Mouse (Mus musculus): ENCODE data around the gene Safb2.

Gene Safb2

GRCm38 (mm10) chr17:56559386-56559785, 25.0 kb downstream of the Safb2 start:
- DNase-seq (ENCODE audit: low spot score) = no peak

- peak; percentile 81 for DNase-seq (ENCODE audit: low spot score)
Observed at GRCm38 (mm10) chr17:56558448-56558847, 25.9 kb downstream of the Safb2 start.

- DNase-seq (ENCODE audit: low spot score) = no peak
Observed at GRCm38 (mm10) chr17:56554122-56554551, 30.2 kb downstream of the Safb2 start, which contains the start of gene Gm20219. Gene Gm20219 (minus strand): TSS chr17:56554387.

GRCm38 (mm10) chr17:56552781-56553363, 31.5 kb downstream of the Safb2 start:
- peak; percentile 90 for DNase-seq (ENCODE audit: low spot score)

GRCm38 (mm10) chr17:56551841-56552581, 32.4 kb downstream of the Safb2 start:
- DNase-seq (ENCODE audit: low spot score) = no peak

DNA sequence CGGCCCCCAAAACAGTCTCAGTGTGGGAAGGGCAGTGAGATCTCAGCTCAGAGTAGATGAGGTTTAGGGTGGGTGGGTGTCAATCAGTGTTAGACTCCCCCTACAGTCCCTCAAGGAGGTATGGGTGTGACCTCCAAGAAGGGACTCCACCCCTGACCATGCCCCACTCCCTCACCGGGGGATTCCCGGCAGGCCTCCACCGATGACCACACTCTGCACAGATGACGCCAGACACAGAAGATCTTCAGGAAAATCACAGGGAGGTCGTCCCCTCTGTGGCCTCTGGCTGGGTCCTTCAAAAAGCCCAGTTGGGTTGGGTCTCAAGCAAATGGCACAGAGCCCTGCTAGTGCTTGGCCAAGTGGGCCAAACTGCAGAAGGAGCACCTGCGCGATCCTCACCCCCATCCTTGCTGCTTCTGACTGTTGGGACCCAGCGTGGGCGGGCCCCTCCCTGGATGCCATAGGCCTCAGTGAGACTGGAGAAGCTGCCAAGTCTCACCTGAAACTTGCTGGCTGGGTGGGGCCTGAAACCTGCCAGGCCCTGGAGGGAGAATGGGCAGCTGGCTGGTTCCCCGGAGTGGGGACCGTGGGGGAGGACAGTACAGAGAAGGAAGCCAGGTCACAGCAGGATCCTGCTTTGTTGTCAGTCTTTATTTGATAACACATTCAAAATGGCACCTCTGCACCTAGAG, 33.5 kb downstream of the Safb2 start:
- DNase-seq (ENCODE audit: low spot score) = no peak

GRCm38 (mm10) chr17:56548605-56549105, 35.7 kb downstream of the Safb2 start:
- DNase-seq (ENCODE audit: low spot score) = no peak

DNA sequence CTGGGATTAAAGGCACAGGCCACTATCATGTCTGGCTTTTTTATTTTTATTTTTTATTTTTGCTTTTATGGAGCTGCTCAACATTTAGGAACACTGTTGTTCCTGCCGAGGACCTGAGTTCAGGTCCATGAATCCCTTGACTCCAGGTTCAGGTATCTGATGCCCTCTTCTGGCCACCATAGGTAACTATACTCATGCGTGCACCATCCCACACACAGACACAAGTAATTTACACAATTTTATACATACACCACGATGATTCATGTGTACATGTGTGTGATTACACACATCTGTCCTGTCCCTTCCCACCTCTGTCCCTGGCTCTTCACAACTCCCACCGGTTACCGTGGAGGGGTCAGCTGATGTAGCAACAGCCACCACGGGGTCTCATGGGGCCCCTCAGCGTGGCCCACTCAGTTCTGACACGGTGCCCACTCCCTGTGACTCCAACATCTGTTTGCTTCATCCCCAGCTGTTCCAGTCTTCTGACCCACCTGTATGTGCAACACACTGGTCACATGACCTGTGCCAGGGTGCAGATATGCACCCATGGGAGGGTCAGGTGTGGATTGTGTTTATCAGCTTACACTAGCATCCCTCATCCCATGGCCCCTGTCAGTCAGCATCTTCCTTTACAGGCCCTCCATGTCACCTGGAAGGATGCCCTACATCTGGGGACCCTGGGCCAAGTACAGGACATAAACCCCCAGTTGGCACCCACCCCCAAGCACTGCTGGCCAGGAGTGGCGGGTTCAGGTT, 36.4 kb downstream of the Safb2 start:
- no peak for DNase-seq (ENCODE audit: low spot score)

DNA sequence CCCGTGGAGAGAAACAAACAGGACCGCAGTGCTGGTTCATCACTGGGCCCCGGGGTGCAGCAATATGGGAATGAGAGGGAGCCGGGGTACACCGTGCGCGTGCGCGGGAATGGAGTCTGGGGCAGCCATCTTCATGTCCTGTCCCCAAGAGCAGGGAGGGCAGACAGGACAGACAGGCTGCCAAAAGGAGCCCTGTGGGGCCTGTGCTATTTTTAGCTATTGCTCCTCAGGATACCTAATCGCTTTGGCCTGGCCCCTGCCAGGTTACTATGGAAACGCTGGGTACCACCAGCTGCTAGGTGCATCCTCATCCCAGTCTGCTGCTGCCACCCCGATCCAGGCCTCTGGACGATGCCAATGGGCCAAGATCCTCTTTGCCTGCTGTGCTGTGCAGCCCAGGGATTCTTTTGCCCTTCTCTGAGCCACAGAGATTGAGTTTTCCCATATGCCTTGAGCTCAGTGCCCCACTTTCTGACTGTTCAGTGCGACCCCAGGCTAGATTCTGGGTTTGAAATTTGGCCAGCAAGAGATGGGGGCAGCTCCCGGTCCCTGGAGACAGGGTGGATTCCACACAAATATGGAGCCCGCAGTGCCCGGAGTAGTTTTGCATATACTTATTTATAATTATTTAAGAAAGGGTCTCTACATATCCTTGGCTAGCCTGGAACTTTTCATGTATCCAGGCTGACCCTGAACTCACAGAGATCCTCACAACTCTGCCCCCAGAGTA, 37.1 kb downstream of the Safb2 start:
- DNase-seq (ENCODE audit: low spot score) = no peak

GRCm38 (mm10) chr17:56546576-56546975, 37.8 kb downstream of the Safb2 start:
- DNase-seq (ENCODE audit: low spot score) = no peak

DNA sequence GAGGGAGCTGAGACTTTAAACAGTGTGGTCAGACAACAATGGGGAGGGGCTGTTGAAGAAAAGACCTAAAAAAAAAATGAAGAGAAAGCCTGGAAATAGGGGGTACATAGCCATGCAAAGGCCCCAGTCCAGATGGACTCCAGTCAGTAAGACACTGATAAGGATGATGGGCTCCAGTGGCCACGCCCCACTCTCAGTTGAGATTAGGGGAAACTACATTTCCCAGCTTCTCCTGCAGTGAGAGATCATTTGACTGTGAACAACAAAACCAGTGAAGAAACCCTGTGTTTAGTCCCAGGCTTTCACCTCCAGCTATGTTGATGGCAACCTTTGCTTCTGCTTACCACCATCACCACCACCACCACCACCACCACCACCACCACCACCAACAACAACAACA, 38.4 kb downstream of the Safb2 start:
- no peak for DNase-seq (ENCODE audit: low spot score)

DNA sequence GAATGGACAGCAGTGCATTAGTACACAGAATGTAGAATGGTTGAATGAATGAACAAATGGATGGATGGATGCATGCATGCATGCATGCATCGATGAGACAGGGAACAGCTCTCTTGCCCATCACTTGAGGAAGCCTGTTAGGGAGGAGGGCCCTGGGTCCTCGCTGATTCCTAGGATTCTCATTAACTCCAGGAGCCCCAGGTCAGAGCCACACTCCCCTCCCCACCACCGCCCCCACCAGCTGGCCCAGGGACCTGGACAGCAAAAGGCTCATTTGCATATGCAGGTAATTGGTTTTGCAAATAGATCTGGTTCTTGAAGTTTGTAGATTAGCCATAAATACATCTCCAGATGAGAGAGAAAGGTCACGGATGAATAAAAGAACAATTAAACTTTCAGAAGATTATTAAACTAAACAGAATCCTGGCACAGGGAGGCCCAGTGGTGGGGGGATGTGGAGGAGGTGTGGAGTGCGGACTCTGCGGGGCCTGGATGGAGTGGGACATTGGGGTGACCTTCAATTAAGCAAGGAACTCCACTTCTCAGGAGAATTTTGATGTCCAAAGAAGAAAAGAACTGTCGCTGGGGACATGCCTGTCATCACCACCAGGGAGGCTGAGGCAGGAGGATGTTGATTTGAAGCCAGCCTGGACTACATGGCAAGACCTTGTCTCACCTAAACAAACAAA, 39.5 kb downstream of the Safb2 start:
- no peak for DNase-seq (ENCODE audit: low spot score)

DNA sequence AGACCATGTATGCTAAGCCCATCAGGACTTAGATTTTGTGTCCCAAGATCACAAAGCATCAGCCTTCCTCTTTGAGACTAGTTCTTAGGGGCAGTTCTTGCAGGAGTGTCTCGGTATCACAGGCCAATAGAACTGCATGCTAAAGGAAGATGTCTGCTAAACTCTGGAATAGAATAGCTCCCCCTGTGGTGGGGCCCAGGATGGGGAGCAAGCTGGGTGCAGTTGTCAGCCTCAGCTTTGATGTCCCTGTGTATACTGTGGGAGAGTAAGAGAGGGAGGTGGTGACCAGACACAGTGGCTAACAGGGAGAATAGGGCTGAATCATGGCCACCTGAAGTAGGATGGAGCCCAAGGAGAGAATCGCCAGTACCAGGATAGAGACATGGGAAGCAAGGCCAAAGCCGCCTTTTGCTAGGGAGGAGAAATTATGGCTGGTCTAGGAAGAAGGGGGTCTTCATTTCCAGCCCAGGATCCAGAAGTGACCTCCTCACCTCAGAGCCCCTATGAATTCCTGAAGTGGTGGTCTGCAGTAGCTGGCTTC, 40.6 kb downstream of the Safb2 start:
- DNase-seq (ENCODE audit: low spot score) = no peak

- DNase-seq (ENCODE audit: low spot score) = no peak
Observed at GRCm38 (mm10) chr17:56542736-56543135, 41.6 kb downstream of the Safb2 start.

- DNase-seq (ENCODE audit: low spot score) = no peak
Observed at GRCm38 (mm10) chr17:56540562-56540975, 43.8 kb downstream of the Safb2 start.

GRCm38 (mm10) chr17:56537912-56538311, 46.5 kb downstream of the Safb2 start:
- DNase-seq (ENCODE audit: low spot score) = peak; percentile 55

- no peak for DNase-seq (ENCODE audit: low spot score)
Observed at GRCm38 (mm10) chr17:56536874-56537273, 47.5 kb downstream of the Safb2 start.

GRCm38 (mm10) chr17:56536192-56536591, 48.2 kb downstream of the Safb2 start:
- DNase-seq (ENCODE audit: low spot score) = no peak

DNA sequence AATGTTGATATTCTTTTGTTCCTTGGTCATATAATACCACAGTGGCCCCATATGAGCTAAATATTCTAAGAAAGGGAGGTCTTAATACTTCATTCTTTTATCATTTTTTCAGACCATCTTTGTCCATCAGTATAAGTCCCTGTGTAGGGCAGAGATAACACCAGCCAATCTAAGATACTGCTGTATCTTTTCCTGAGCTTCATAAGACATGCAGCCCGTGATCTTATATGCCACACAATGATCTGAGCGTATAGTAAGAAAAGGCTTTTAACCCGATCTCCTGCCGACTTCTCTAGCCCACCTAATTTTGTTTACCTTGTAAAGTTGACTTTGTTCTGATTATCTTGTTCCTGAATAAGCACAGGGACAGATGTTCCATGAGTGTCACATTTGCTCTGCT, 59.4 kb downstream of the Safb2 start:
- no peak for DNase-seq (ENCODE audit: low spot score)

DNA sequence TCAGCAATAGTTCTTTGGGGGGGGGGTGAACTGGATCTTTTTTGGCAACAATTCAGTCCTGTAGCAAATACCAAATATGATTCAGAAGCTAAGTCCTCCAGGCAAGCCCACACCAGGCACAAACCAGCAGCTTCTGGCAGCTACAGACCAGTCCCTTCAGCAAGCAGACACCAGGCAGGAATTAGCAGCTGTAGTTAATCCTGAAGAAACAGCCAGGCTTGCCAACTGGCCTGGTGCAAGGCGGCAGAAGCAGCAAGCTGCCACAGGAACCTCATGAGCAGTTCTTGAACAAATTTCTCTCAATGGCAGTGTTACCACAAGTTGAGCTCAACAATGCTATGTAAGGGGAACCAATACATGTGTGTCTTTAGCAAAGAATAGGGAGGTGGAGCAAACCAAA, 61.6 kb downstream of the Safb2 start:
- no peak for DNase-seq (ENCODE audit: low spot score)

All from embryo, embryonic 10.5 days (tissue).